Mouse (Mus musculus) heart, adult 2 months (tissue): ENCODE measurements around the gene Slc39a2.

Experiments
- CTCF ChIP-seq: fragments of 200-600 bp; IDR thresholded peaks from 2 replicates; pipeline ENCODE4 v1.8.1; 2022; ENCODE audit warnings: antibody characterized with exemption, mild to moderate bottlenecking, moderate library complexity
- EP300 ChIP-seq: fragments of 200-500 bp; IDR thresholded peaks from 2 replicates; pipeline ENCODE4 v1.6.1; 2011; ENCODE audit warnings: low read depth, low read length, control low read depth; ENCODE audit not compliant: insufficient read depth

DNA sequence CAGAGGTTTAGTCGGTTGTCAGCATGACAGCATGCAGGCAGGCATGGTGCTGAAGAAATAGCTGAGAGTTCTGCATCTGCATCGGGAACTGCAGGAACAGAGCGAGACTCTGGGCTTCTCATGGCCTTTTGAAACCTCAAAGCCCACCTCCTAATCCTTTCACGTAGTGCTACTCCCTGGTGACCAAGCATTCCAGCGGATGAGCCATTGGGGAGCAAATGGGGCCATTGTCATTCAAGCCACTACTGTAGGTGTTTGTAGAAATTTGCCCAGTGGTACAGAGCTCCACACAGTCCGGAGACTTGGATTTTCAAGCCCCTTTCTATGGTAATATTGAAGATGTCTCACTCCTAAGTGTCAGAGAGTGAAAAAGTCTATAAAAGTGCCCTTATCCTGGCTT, 6.6 kb upstream of the Slc39a2 start:
- TF ChIP-seq EP300: no peak
- TF ChIP-seq CTCF: no peak
